Mouse (Mus musculus) embryonic fibroblast, embryonic 13.5 days (primary cell): ENCODE results near the gene Sipa1l3.

Source experiments
- CTCF ChIP-seq: IDR thresholded peaks from 2 replicates; pipeline ENCODE4 v1.5.1; 2011; ENCODE audit warnings: mild to moderate bottlenecking, control low read depth, low read length, moderate library complexity, borderline replicate concordance; ENCODE audit not compliant: insufficient read depth
- POLR2A ChIP-seq: IDR thresholded peaks from 2 replicates; pipeline ENCODE4 v1.6.1; 2011; ENCODE audit warnings: low read depth, mild to moderate bottlenecking, control low read depth, low read length, moderate library complexity

- TF ChIP-seq POLR2A: no peak
- TF ChIP-seq CTCF: no peak
Measured at GRCm38 (mm10) chr7:29481345-29482155, 36.9 kb downstream of the Sipa1l3 start.
